Mouse (Mus musculus) adrenal gland, adult 18-20 months (tissue): ENCODE measurements around the gene Heatr4. TPM values are rescaled to one million over a fixed set of nuclear protein-coding genes. Genes with fewer than 3 reads are reported as not detected.
A peak's percentile ranks its signal among the peaks of the same experiment; 100 is the strongest.
"Not testable (repeated sequence)": the region's sequence is repeated elsewhere in the genome, so short reads cannot be mapped to it uniquely, and the experiment has no call there.

Experiments
- DNase-seq, 2 experiments: peaks; one replicate each; pipeline ENCODE4 v3.0.0; 2021 to 2022; ENCODE audit warnings: low spot score in 2 of 2
- long read RNA-seq, 2 experiments: library from polyadenylated mRNA; stranded (forward); transcript quantifications; one replicate each; pipeline ENCODE4 v2.0.0; 2021
- total RNA-seq, 2 experiments: library from RNA; stranded (reverse); gene quantifications; 1 replicate in 1 of 2; 2 replicates in 1 of 2; pipeline ENCODE4 v1.2.3; 2021

Heatr4 gene
- total RNA-seq, result not detected
- long read RNA-seq, experiment 1, partial matches to known transcripts, result 0 of 1 reads
- long read RNA-seq, experiment 1, other reads (novel, unspliced or antisense), result 1 of 1 reads
- long read RNA-seq, experiment 2, result 0 reads

GRCm38 (mm10) chr12:83984752-83985151, at the start of gene Heatr4:
Heatr4 (minus strand) TSS chr12:83984852.
- DNase-seq, result no peak

DNA sequence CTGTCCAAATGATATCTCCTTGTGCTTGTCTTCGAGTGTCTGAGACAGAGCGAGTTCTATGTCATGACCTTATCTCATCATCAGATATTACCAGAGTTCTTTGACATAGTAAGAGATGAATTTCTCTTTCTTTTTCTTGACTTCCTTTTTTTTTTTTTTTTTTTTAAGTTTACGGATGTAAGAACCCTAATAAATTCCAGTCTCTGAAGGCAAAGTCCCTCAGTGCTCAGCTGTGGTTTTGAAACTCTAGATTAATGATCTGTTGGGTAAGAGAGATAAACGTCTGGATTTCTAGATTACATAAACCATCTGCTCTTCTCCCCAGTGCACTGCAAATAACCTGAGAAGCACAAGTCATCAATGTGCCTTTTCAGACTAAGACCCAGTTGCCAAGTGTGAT, 49.5 kb upstream of the Heatr4 start:
- no peak for DNase-seq

DNA sequence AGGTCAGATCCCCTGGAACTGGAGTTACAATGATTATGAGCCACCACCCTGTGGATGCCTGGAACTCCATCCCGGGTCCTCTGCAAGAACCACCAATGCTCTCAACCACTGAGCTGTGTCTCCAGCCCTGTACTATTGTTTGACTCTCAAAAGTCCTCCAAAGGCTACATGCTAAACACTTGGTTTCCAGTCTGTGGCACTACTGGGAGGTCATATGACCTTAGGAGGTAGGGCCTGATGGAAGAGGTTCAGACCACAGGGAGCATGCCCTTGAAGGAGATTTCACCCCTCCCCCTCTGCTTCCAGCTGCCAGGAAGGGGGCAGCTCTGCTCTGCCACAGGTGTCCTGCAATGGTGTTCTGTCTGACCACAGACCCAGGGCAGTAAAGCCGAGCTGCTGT, 48.6 kb upstream of the Heatr4 start:
- not testable (repeated sequence) for DNase-seq

DNA sequence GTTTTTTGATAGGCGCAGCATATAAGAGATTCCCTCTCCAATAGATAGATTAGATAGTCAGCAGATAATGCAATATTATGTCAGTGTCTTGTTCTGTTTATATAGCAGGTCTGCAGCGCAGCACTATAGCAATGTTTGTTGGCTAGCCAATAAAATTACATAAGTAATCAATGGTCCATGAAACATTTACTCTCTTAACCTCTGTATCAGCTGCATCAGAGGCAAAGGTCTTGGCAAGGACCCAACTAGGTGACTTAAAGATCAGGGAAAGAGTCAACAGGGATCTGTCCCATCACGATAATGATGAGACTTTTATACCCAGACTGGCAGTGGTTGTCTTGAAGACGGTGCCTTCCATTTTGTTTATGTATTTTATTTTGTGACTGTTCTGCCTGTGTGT, 48.2 kb upstream of the Heatr4 start:
- no peak for DNase-seq

DNA sequence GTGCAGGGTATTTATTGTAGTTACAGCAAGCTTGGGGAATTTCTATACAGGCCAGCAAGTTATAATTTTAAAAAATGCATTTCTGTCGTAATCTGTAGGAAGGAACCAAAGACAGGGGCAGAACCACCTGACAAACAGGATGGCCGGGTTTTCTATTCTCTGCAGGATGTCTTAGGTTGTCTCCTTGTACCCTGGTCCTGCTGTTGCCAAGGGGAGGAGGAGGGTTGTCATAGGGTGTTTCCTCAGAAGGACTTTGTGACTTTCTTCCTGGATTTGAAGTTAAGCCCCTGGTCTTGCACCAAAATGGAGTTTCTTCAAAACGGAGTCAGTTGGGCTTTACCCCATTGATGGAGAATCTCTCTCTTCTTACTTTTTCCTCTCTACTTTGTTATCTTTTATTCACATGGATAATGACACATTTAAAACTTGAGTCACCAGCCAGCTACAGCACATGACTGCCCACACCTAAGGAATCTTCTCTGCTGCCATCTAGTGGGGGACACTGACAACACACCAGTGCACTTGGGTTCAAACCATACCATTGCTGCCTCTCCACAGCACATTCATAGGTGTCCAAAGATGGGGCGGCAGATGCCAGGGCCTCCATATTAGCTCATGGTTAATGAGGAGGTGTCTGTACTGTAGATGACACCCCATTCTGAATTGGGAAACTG, 46.1 kb upstream of the Heatr4 start:
- DNase-seq, result peak; percentile 71 to 82

- not testable (repeated sequence) for DNase-seq
These were observed 44.4 kb upstream of the Heatr4 start for GRCm38 (mm10) chr12:84029043-84029442.

DNA sequence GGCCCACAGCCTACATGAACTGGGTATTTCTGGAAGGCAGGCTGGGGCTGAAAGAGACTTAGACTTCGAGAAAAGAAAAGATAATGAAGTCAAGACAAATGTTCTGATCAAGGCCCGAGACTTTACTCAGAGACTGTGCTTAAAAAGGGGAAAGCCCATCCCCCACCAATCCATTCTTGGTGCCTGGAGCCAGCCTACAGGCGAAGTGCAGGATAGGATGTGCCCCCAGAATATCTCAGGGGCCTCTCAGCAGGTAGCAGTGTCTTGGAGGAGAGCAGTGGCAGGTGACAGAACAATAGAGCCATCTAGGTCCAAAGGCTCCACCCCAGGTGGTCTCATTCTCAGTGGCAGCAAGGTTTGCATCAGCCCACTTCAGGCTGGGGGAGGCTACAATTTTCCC, 43.7 kb upstream of the Heatr4 start:
- DNase-seq, result not testable (repeated sequence)

DNA sequence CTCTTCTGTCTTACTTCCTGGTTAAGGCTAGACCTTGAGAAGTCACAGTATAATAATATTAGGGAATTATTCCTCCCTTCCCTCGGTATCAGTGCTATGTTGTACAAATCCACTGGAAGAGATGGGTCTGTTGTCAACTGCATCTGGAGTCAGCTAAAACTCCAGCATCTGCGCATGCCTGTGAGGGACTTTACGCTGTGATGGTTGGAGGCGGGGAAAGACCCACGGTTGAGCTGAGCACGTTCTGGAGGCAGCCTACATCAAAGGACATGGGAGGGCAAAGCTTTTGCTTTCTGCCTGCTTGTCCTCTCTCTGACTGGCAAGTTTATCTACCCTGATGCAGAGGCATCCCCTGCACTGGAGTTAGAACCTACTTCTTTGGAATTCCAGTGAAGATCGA, 41.2 kb upstream of the Heatr4 start:
- DNase-seq, result no peak

- no peak for DNase-seq
These were observed 38.5 kb upstream of the Heatr4 start for GRCm38 (mm10) chr12:84023052-84023745.

DNA sequence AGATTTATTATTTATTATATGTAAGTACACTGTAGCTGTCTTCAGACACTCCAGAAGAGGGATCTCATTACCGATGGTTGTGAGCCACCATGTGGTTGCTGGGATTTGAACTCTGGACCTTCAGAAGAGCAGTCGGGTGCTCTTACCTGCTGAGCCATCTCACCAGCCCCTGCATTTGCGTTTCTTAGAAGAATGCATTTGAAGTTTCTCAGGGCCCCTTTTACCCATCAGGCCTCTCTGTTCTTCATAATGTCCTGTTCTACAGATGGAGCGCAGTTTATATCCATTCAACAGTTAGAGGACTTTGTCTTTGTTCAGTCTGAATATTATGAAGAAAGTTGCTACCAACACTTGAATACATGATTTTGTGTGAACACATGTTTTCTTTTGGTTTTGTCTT, 37.6 kb upstream of the Heatr4 start:
- DNase-seq, result not testable (repeated sequence)

GRCm38 (mm10) chr12:84020528-84020927, 35.9 kb upstream of the Heatr4 start:
- peak; percentile 51 to 52 for DNase-seq

DNA sequence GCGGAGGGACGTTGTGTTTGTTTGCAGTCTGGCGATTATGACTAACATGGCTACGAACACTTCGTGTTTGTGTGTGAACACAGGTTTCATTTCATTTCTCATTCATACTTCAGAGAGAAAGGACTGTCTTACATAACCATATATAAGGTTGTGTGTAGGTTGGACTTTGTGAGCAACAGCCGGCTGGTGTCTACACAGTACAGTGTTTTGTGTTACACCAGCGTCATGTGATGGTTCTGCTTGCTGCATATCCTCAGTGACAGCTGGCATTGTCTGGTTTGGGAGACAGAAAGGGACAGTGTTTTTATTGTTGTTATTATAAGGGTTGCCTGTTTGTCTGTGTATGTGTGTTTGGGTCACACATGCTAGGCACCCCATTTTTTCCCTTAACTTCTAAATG, 29.0 kb upstream of the Heatr4 start:
- no peak for DNase-seq

- no peak for DNase-seq
These were observed 28.5 kb upstream of the Heatr4 start for GRCm38 (mm10) chr12:84013130-84013529.

DNA sequence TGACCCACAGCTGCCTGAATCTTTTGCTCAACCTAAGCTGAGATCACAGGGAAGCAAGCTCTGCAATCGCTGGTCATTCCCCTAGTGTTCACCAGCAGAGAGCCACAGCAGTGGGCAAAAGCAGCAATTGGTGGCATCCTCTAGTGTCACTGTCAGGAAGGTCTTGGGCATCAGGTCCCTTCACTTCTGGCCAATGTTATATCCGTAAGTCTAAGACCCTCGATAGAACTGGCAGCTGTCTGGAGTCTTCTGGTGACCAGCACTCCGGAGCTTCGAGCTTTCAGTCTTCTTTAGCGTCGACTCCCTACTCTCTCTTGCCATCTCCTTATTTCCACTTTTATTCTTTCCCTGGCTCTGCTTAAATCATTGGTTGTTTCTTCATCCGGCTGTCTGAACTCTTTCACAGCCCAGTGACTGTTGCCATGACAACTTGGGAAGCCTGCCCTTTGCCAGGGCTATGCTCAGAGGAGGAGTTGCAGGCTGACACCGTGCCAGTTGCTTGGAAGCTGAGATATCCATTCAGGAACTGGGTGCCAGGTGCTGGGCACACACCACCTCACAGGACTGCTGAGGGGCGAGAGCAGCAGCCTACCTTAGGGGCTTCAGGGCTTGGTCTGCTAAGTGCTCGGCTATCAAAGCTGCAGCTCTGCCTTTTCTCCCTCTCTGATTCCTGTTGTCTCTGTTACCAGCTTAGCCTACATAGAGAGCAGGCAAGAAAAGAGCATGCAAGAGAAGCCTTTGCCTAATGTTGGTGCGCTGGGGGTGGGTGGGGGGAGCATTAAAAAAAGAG, 26.8 kb upstream of the Heatr4 start:
- peak; percentile 54 to 57 for DNase-seq

GRCm38 (mm10) chr12:84010201-84010600, 25.5 kb upstream of the Heatr4 start:
- DNase-seq, result no peak

DNA sequence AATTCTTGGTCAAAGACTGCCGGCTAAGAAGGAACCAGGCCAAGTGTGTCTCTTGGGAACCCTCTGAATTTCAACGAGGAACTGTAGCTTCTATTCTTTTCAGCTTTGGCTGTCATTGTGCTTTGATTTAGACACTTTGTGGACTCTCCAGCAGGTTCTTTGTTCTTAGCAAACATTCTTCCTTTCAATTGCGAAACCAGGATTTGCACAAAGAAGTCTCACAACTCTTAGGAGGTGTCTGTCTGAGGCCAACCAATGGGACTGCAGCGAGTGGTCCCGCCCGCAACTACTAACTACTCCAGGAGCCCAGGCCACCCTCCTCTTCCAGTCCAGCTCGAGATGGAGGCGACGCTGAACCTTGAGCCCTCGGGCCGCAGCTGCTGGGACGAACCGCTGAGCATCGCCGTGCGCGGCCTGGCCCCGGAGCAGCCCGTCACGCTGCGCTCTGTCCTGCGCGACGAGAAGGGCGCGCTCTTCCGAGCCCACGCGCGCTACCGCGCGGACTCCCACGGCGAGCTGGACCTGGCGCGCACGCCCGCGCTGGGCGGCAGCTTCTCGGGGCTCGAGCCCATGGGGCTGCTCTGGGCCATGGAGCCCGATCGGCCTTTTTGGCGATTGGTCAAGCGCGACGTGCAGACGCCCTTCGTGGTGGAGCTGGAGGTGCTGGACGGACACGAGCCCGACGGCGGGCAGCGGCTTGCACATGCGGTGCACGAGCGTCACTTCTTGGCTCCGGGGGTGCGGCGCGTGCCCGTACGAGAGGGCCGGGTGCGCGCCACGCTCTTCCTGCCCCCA, 24.7 kb upstream of the Heatr4 start, which contains the start of gene Acot1:
Gene Acot1, plus strand, starts transcription at position 320 of the 795 bp plus-strand sequence.
- DNase-seq, result peak; percentile 46 to 49

- no peak for DNase-seq
These were observed 24.1 kb upstream of the Heatr4 start for GRCm38 (mm10) chr12:84008729-84009128.

GRCm38 (mm10) chr12:84008251-84008650, 23.6 kb upstream of the Heatr4 start:
- no peak for DNase-seq

DNA sequence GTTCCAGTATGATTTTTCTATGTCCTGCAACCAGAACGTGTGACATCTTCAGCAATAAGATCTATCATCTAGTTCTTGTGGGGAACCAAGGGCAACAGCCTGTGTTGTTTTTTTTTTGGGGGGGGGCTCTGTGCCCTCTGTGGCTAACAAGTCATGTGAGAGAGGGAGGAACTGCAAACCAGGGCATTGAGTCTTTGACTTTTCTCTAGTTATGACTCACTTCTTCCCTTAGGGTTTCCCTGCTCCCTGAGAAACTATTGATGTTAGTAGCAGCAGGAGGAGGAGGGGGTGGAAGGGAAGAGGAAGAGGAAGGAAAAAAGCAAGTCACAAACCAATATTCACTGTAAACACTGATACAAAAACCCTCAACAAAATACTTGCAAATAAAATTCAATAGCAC, 19.2 kb upstream of the Heatr4 start:
- DNase-seq, result no peak

GRCm38 (mm10) chr12:84000418-84000817, 15.8 kb upstream of the Heatr4 start:
- no peak for DNase-seq

- DNase-seq, result peak; percentile 21 to 44
These were observed 14.6 kb upstream of the Heatr4 start for GRCm38 (mm10) chr12:83999237-83999636.
